Mouse (Mus musculus): ENCODE measurements around the gene Scn5a.

Gene Scn5a

GRCm38 (mm10) chr9:119563617-119564016 is 15.2 kb downstream of the Scn5a start:
- DNase-seq (ENCODE audit: low spot score), result no peak

DNA sequence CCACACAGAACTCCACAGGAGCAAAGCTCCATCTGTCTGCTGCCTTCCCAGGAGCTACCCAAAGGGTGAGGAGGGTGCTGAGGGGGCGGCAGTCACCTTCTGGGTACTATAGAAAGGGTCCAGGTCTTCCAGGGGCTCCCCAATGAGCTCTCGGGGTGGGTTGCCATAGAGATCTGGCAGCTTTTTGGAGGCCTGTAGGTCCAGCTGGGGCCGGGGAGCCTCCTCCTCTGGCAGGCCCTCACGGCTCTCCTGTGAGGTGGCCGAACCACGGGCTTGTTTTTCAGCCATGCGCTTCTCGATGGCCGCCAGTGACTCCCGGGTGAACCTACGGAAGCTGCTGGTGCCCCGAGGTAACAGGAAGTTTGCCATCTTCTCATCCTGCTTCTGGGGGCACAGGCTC is 16.6 kb downstream of the Scn5a start:
- DNase-seq (ENCODE audit: low spot score), result no peak

GRCm38 (mm10) chr9:119561746-119562145 is 17.1 kb downstream of the Scn5a start:
- peak; percentile 24 for DNase-seq (ENCODE audit: low spot score)

DNA sequence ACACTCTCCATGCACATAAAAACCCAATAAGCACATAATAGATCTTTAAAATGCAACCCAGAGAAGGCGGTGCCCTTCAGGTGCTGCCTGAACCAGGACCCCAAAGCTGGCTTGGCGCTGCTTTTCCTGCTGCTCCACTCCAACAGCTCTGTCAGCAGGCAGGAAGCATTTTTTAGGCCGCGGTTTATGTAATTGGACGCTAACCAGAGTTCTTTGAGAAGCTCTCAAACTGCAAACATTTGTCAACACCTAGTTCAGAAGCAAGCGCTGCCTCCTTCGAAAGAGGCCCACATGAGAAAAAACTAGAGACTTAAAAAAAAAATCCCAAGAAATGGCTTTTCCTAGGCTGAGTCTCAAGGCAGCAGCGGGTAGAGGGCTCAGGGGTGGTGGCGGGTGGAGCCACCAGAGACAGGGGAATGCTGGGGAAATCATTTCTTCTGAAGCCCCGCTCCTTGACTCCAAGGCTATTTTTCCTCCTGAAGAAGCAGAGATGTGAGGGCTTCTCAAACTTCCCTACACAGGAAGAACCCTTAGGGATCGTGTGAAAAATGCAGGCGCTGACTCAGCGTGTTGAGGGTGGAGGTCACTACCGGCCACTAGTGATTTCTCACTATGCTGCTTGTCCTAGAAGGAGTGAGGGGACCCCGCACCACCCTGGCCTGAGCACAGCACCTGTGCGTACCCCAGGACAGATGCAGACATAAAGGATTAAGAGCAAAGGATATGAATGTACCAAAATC is 19.1 kb downstream of the Scn5a start:
- DNase-seq (ENCODE audit: low spot score), result peak; percentile 26

DNA sequence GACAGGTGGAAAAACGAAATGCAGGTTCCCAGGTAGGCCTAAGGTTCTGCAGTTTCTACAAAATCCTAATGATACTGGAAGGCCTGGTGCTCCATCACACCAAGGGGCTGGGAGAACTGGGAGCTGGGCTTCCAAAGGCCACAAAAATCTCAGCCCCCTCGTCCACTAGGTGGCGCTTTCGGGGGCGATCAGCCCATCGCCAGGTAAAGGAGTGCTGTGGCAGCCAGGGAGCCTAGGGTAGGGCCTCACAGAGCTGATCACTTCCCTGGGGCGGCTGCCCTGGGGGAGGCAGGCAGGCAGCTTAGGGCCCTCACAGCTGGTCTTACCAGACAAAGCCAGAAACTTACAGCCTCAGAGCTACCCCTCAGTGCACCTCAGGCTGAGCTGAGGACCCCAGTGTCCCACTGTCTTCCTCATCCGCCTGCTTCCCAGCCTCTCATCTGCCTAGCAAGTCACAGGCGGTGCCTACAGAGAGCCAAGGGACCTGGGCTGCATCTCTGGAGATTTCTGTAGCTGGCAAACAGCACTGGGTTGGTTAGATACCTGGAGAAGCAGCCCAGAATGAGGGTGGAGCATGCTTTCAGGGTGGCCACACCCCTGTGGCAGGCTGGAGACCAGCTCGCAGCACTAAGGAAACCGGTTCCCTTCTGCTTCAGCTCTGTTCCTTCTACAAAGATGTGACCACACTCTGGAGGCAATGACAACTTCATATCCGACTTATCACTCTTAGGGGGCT is 20.5 kb downstream of the Scn5a start:
- DNase-seq (ENCODE audit: low spot score), result peak; percentile 28

GRCm38 (mm10) chr9:119556043-119556442 is 22.8 kb downstream of the Scn5a start:
- no peak for DNase-seq (ENCODE audit: low spot score)

GRCm38 (mm10) chr9:119547528-119547927 is 31.3 kb downstream of the Scn5a start:
- DNase-seq (ENCODE audit: low spot score), result no peak

DNA sequence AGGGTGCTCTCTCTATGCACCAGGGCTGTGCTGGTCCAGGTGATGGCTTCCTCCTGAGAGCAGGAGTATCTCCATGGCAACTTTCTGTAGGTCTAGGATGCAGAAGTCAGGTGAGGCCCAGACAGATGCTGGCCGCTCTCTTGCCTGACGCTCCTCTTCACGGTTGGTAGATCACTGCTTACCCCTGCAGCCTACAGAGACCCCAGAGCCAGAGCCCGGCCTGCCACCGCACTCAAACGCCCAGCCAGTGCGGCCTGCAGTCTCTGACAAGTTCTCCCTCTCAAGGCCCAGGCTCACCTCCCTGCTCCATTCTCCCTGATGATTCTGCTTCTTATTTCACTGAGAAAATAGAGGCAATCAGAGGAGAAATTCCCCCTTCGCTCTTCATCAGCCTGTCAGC is 31.7 kb downstream of the Scn5a start:
- no peak for DNase-seq (ENCODE audit: low spot score)

DNA sequence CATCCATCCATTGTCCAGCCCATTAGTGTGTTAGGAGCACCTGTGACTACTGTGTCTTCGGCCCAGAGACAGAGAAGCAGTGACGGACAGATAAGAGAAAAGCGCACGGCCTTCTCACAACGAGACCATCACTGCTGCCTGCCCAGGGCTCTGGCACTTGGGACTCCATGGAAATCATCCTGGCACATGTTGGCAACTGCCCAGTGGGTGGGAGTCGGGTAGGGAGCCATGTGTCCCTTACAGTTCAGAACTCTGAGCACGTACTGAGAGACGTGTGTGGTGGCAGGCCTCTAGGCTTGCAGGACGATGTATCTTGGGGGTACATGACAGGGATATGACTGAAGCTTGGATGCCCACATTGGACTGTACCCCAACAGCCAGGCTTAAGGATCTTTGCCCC is 38.1 kb downstream of the Scn5a start:
- no peak for DNase-seq (ENCODE audit: low spot score)

DNA sequence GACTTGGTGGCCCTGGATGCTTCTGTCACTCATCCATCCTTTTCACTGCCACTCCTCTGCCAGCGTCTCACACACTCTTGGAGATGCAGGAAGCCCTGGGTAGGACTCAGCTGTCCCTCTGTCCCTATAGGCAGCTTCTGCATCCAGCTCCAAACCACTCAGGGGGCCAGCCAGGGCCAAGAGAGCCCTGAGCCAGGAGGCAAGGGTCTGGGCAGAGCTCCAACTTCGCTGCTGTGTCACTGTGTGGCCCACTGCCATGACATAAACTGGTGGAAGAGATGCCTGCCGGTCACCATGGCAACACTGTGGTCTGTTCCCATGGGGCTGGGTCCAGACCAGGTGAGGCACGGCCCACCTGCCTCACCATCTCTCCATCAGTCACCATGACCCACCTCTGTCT is 41.0 kb downstream of the Scn5a start:
- no peak for DNase-seq (ENCODE audit: low spot score)

DNA sequence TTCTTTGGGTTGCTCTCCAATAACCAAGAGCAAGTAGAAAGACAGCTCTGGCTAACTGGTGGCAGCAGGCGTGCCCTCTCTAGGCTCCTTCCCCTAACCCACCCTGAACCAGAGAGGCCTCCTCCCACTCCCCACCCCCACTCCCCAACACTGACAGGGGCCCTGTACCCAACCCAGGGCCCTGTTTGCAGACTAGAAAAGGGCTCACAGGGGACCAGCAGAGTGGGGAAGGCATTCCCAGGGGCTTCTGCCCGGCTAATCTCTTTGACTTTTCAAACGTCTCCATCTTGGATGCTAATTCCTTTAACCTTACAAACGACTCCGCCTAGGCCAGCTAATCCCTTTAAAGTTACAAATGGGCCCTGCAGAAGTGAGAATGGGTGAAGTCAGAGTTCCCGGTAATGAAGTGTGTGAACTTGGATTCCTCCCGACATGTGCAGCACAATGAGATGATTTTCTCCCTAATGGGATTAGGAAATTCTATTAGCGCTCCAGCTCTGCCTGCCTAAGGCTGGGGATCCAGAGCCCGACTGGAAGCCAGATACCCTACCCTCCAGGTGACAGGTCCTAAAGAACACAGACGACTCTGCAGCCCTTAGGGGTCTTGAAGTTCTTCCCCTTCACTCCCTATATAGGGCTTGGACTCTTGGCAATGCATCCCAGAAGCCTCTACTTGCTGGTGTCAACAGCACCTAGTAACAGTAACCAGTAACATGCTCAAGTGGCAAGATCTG is 47.0 kb downstream of the Scn5a start:
- DNase-seq (ENCODE audit: low spot score), result no peak

- DNase-seq (ENCODE audit: low spot score), result no peak
These were observed 54.3 kb downstream of the Scn5a start for GRCm38 (mm10) chr9:119524511-119524910.

DNA sequence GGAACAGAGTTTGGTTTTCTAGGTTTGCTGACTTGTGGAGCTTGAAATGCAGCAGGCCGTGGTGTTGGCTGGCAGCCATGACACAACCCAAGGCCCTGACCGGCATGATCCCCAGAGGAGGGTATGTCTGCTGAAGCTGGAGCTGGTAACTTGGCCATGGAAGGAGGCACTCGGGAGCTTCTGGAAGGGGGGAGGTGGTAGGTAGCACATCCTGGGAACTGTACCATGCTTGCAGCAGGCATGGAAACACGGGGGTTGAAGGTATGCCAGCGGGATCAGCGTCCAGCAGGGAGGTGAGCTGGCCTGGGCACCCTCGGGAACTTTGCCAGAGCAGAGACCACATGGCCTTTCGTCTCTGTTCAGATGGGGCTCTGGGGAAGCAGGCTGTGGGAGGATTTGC is 55.5 kb downstream of the Scn5a start:
- no peak for DNase-seq (ENCODE audit: low spot score)

DNA sequence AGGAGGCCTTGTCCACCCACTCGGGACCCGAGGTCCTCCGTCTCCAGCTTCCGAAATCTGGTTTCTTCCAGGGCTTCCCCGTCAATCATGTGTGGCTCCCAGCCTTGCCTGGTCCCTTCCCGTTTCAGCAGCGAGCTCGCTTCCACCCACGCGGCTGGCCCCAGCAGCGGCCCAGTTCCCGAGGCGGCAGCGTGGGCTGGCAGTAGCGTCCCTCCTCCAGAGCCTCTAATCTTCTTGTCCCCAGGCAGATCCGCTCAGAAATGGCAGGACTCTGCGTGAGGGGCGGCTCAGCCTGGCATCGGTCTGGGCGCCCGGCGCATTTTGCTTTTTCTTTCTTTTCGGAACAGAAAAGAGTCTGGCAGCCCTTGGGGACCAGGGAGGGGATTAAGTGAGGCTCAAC is 59.7 kb downstream of the Scn5a start:
- no peak for DNase-seq (ENCODE audit: low spot score)

DNA sequence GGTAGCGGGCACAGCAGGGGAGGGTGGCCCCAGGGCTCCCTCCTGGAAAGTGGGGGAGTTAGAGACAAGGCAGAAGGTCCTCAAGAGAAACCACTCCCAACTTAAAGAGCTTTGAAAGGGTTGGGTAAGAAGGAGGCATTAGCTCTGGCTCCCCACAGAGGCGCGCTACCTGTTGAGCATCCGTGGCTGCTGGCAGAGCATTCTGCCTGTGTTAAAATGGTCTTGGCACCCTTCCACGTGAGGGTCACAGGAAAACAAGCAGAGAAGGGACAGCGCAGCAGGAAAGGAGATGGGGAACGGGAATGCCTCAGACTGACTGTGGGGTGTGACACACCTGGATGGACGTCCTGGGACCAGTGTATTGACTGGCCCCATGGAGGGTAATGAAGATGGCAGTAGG is 60.6 kb downstream of the Scn5a start:
- no peak for DNase-seq (ENCODE audit: low spot score)

DNA sequence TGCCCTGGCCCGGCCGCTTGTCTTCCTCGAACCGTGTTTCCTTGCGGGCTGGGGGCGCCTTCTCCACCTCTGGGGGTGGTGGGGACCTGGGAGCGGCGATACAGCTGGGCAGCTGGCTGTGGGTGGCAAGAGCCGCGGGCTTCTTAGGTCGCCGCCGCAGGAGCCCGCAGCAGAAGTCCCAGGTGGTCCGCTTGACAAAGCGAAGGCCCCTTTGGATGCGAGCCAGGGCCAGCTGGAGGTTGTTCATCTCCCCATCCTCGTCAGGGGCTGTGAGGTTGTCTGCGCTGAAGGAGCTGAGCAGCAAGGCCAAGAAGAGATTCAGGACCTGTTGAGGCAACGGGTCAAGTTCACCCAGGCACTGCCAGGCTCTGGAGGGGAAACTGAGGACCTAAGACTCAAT is 61.3 kb downstream of the Scn5a start:
- no peak for DNase-seq (ENCODE audit: low spot score)

DNA sequence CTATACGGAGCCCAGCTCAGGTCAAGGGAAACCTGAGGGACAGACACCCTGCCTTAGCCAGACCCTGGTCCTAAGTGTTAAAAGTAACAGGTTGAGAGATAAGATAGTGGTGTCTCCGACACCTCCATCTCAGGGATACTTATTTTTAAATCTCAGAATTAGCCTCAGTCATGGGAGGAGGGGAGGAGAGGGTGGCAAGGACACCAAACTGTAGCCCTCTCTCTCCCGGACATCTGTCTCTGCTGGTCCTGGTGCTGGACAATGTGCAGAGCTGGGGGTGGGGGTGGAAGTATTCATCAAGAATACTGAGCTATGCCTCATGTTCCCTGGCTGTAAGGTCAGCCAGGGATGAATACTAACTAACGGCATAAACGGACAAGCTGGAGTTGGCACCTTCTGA is 62.0 kb downstream of the Scn5a start:
- no peak for DNase-seq (ENCODE audit: low spot score)

GRCm38 (mm10) chr9:119515454-119515853 is 63.4 kb downstream of the Scn5a start:
- DNase-seq (ENCODE audit: low spot score), result no peak

DNA sequence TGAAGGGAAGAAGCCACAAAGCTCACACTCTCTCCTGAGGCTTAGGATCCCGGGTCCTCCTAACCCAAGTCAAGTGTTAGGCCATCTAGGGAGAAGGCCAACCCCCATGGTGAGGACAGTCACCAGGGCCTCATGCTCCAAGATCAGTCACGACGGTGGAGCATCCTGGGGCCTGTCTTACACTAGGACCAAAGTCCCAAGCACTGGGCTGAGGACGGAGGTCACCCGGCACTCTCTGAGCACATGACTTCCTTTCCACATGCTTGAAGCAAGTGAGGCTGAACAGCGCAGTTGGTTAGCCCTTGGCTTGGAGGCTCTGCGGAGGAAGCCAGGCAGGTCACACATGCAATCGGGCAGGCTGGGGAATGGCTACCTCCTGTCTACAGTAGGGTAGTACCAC is 63.8 kb downstream of the Scn5a start:
- no peak for DNase-seq (ENCODE audit: low spot score)

GRCm38 (mm10) chr9:119513816-119514215 is 65.0 kb downstream of the Scn5a start:
- DNase-seq (ENCODE audit: low spot score), result no peak

- no peak for DNase-seq (ENCODE audit: low spot score)
These were observed 65.8 kb downstream of the Scn5a start for GRCm38 (mm10) chr9:119512993-119513392.

DNA sequence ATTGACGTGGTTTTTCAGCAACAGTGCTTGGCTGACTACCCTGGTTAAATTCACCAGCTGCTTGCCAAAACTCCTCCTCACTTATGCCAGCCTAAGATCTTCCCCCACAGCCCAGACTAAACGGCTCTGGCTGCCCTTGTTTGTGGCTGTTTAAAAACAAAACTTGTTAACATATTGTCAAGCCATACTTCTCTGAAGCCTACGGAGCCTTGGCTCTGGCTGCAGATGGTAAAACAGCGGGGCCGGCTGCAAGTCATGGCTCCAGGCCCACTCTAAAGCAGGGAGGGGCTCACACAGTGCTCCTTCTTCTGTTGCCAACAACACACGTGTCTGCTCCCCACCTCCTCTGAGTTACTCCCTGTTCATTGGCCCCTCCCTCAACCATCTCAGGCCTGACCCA is 67.9 kb downstream of the Scn5a start:
- no peak for DNase-seq (ENCODE audit: low spot score)

All from lung, postnatal 25 days (tissue).